Mouse (Mus musculus) forebrain, embryonic 14.5 days (tissue): ENCODE data around the gene Heyl. TPM values are rescaled to one million over a fixed set of nuclear protein-coding genes. Genes with fewer than 3 reads are reported as not detected.
A peak's percentile ranks its signal among the peaks of the same experiment; 100 is the strongest.

Experiments
- ATAC-seq: fragments of 200-750 bp; cut with Nextera tagmentation; 2 replicates; pipeline ENCODE4 v1.8.0; 2017; ENCODE audit warnings: mild to moderate bottlenecking, moderate library complexity
- DNase-seq: peaks from one replicate; pipeline ENCODE4 v3.0.0-alpha.2; 2015; ENCODE audit warnings: low spot score
- H3K27ac ChIP-seq: fragments of 300-500 bp; sonication (generic); 2 replicates; pipeline ENCODE4 v1.5.1; 2014; ENCODE audit warnings: low read depth, mild to moderate bottlenecking, control low read depth, low read length, moderate library complexity
- H3K27me3 ChIP-seq: fragments of 300-500 bp; sonication (generic); replicated peaks from 2 replicates; pipeline ENCODE4 v1.6.1; 2014; ENCODE audit warnings: low read length, control low read depth, mixed read lengths; ENCODE audit not compliant: control insufficient read depth, insufficient read depth
- H3K36me3 ChIP-seq: fragments of 300-500 bp; sonication (generic); 2 replicates; pipeline ENCODE4 v1.6.1; 2014; ENCODE audit warnings: low read length, control low read depth; ENCODE audit not compliant: control insufficient read depth, insufficient read depth
- H3K4me1 ChIP-seq: fragments of 300-500 bp; sonication (generic); 2 replicates; pipeline ENCODE4 v1.6.1; 2014; ENCODE audit warnings: antibody characterized with exemption, low read length, control low read depth; ENCODE audit not compliant: control insufficient read depth, insufficient read depth
- H3K4me2 ChIP-seq: fragments of 300-500 bp; sonication (generic); 2 replicates; pipeline ENCODE4 v1.6.1; 2014; ENCODE audit warnings: mild to moderate bottlenecking, control low read depth, low read length
- H3K4me3 ChIP-seq: fragments of 300-500 bp; sonication (generic); 2 replicates; pipeline ENCODE4 v1.5.1; 2014; ENCODE audit warnings: low read depth, low read length, control low read depth
- H3K9ac ChIP-seq: fragments of 300-500 bp; sonication (generic); 2 replicates; pipeline ENCODE4 v1.6.1; 2014; ENCODE audit warnings: mild to moderate bottlenecking, low read length, control low read depth, moderate library complexity
- H3K9me3 ChIP-seq: fragments of 300-500 bp; sonication (generic); replicated peaks from 2 replicates; pipeline ENCODE4 v1.6.1; 2016; ENCODE audit warnings: low read length, control low read depth, mixed read lengths; ENCODE audit not compliant: control insufficient read depth
- WGBS: fragments of 180-500 bp; shearing (Covaris S2); extraction: QIAGEN DNeasy Blood & Tissue Kit; methylation state at CpG from one replicate; pipeline ENCODE4 v1.1.7; 2014; 5-methylcytosine and 5-hydroxymethylcytosine counted together
- polyA plus RNA-seq: library from polyadenylated mRNA; unstranded; fragments of >200 nt; fragmentation: Nextera tagmentation; extraction: Ambion mirVana; gene quantifications from 2 replicates; pipeline ENCODE4 v1.2.1, GENCODE M21; 2014

Heyl gene
- polyA plus RNA-seq, 1 experiment from 2014 or later = 6.7 TPM

GRCm38 (mm10) chr4:123207337-123207736, 26.0 kb upstream of the Heyl start:
- Histone ChIP-seq H3K4me3 (no peak overlapping the region), H3K36me3 (no peaks in the 10 kb centered on the region), H3K9ac (no peak overlapping the region), H3K4me2 (no peak overlapping the region), H3K9me3 (no peaks in the 10 kb centered on the region), H3K27ac (no peak overlapping the region), H3K4me1 (no peaks in the 10 kb centered on the region), H3K27me3 (no peaks in the 10 kb centered on the region)
- WGBS = 75% methylated on average over 5 of the region's 5 CpGs
- ATAC-seq (no peak), DNase-seq (no peak)

GRCm38 (mm10) chr4:123210996-123211395, 22.4 kb upstream of the Heyl start:
- no peak for ATAC-seq
- no peak overlapping the region for H3K9ac ChIP-seq
- H3K4me1 ChIP-seq = no peaks in the 10 kb centered on the region
- no peaks in the 10 kb centered on the region for H3K36me3 ChIP-seq
- DNase-seq = no peak
- no peaks in the 10 kb centered on the region for H3K27me3 ChIP-seq
- no peak overlapping the region for H3K27ac ChIP-seq
- H3K4me3 ChIP-seq = no peak overlapping the region
- H3K9me3 ChIP-seq = no peaks in the 10 kb centered on the region
- 59% methylated on average over 8 of the region's 8 CpGs for WGBS
- H3K4me2 ChIP-seq = no peak overlapping the region

- WGBS = 71% methylated on average over 5 of the region's 5 CpGs
- Histone ChIP-seq H3K4me1 (no peaks in the 10 kb centered on the region), H3K4me2 (no peak overlapping the region), H3K9ac (no peak overlapping the region), H3K27ac (no peak overlapping the region), H3K4me3 (no peak overlapping the region), H3K27me3 (no peaks in the 10 kb centered on the region), H3K36me3 (no peaks in the 10 kb centered on the region), H3K9me3 (no peaks in the 10 kb centered on the region)
- no peak for ATAC-seq
- no peak for DNase-seq
These were observed 21.9 kb upstream of the Heyl start for GRCm38 (mm10) chr4:123211453-123211852.

- ATAC-seq = no peak
- no peak for DNase-seq
- WGBS = 24% methylated on average over 2 of the region's 2 CpGs
These were observed 21.0 kb upstream of the Heyl start for GRCm38 (mm10) chr4:123212330-123212729.

GRCm38 (mm10) chr4:123213975-123214374, 19.4 kb upstream of the Heyl start:
- H3K4me2 ChIP-seq = no peak overlapping the region
- H3K9ac ChIP-seq = no peak overlapping the region
- no peak for DNase-seq
- ATAC-seq = no peak
- 94% methylated on average over 9 of the region's 9 CpGs for WGBS
- no peaks in the 10 kb centered on the region for H3K36me3 ChIP-seq
- H3K9me3 ChIP-seq = no peaks in the 10 kb centered on the region
- no peak overlapping the region for H3K4me3 ChIP-seq
- no peaks in the 10 kb centered on the region for H3K27me3 ChIP-seq
- H3K4me1 ChIP-seq = no peaks in the 10 kb centered on the region
- H3K27ac ChIP-seq = no peak overlapping the region

More at GRCm38 (mm10) chr4:123212330-123212729, 21.0 kb upstream of the Heyl start:
- no peak overlapping the region for H3K27ac ChIP-seq
- no peak overlapping the region for H3K9ac ChIP-seq
- H3K4me3 ChIP-seq = no peak overlapping the region
- H3K4me1 ChIP-seq = no peaks in the 10 kb centered on the region
- no peaks in the 10 kb centered on the region for H3K36me3 ChIP-seq
- H3K9me3 ChIP-seq = no peaks in the 10 kb centered on the region
- no peak overlapping the region for H3K4me2 ChIP-seq
- no peaks in the 10 kb centered on the region for H3K27me3 ChIP-seq

DNA sequence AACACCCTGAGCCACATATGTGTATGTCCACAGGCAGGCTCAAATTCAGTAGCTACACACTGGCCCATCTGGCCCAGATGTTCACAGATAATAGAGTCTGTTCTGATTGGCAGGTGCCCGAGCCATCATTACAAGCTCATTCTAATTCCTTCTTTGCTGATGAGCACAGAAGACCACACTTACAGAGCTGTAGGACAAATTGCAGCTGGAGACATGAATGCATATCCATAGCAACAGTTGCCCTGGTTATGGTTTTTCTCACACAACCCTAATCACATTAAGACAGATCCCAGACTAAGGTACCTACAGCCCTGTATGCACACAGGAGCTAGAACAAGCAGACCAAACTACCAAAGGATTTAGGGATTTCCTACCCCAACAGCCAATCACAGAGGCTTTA, 18.0 kb upstream of the Heyl start:
- no peak overlapping the region for H3K9ac ChIP-seq
- no peaks in the 10 kb centered on the region for H3K27me3 ChIP-seq
- H3K4me2 ChIP-seq = no peak overlapping the region
- H3K4me3 ChIP-seq = no peak overlapping the region
- DNase-seq (peak; percentile 55), ATAC-seq (peak; percentile 63; the same call in 1 of the 2 replicates)
- WGBS = 74% methylated on average over 1 of the region's 1 CpGs
- H3K4me1 ChIP-seq = no peaks in the 10 kb centered on the region
- H3K36me3 ChIP-seq = no peaks in the 10 kb centered on the region
- no peaks in the 10 kb centered on the region for H3K9me3 ChIP-seq
- 0 out of 2 replicates have a peak overlapping the region, but pooled peaks have one; percentile 60 for H3K27ac ChIP-seq

GRCm38 (mm10) chr4:123216782-123217181, 16.6 kb upstream of the Heyl start:
- DNase-seq (peak; percentile 45), ATAC-seq (no peak)
- H3K9ac ChIP-seq = no peak overlapping the region
- H3K4me2 ChIP-seq = no peak overlapping the region
- no peak overlapping the region for H3K4me3 ChIP-seq
- no peaks in the 10 kb centered on the region for H3K4me1 ChIP-seq
- H3K27ac ChIP-seq = no peak overlapping the region
- no peaks in the 10 kb centered on the region for H3K9me3 ChIP-seq
- 8% methylated on average over 1 of the region's 1 CpGs for WGBS
- no peaks in the 10 kb centered on the region for H3K27me3 ChIP-seq
- H3K36me3 ChIP-seq = no peaks in the 10 kb centered on the region

DNA sequence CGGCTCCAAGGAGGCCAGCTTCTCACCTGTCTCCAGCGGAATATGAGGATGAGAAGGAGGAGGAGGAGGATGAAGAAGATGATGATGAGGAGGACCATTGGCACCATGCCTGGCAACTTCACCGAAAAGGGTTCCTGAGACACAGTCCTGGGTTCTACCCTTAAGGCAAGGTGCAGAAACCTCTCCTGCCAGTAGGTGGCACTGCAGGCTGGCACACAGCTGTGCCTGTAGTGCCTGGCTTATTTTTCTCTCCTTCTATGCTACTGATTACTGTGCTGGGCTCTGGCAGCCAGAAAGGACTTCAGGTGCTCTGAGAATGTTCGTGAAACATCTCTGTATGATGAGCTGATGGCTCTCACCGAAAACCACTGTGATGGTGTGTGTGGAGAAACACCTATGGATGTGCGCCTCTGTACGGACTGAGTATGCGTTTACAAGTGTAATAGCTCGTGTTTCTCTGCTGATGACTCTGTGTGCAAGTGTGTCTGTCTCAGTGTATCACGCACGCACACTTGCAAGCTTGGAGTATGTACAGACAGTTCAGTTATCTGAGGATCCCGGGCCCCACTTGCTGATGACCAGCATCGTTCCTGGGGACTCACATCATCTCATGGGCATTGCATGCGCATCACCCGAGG, 13.5 kb upstream of the Heyl start:
- peak; percentile 84 for DNase-seq
- Histone ChIP-seq H3K4me1 (no peaks in the 10 kb centered on the region), H3K27ac (no peak overlapping the region), H3K9me3 (no peaks in the 10 kb centered on the region), H3K36me3 (no peaks in the 10 kb centered on the region), H3K4me2 (no peak overlapping the region), H3K27me3 (no peaks in the 10 kb centered on the region), H3K4me3 (no peak overlapping the region), H3K9ac (no peak overlapping the region)
- ATAC-seq = peak; percentile 76
- 76% methylated on average over 15 of the region's 15 CpGs for WGBS

DNA sequence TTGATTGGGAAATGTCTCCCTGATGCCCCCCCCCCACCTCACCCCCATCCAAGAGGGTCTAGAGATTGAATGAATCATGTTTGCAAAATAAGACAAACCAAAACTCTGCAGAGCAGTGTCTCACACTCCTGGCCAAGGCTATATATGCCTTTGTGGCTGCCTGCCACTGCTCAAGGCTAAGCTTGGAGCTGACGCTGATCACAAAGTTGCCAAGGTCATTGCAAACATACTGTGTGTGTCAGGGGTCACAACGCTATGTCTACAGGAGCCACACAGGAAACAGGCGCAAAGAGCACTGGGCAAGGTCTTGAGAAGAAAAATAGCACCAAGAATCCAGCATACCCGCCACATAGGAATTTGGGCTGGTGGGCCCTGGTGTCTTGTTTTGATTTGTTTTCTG, 12.7 kb upstream of the Heyl start:
- Histone ChIP-seq H3K4me2 (no peak overlapping the region), H3K36me3 (no peaks in the 10 kb centered on the region), H3K27ac (no peak overlapping the region), H3K9ac (no peak overlapping the region), H3K4me1 (no peaks in the 10 kb centered on the region), H3K9me3 (no peaks in the 10 kb centered on the region), H3K27me3 (no peaks in the 10 kb centered on the region), H3K4me3 (no peak overlapping the region)
- WGBS = 89% methylated on average over 4 of the region's 4 CpGs
- ATAC-seq = no peak
- DNase-seq = no peak
